Comparison of ENCODE assay signal across 1 mouse cellular context in the genomic region with DNA sequence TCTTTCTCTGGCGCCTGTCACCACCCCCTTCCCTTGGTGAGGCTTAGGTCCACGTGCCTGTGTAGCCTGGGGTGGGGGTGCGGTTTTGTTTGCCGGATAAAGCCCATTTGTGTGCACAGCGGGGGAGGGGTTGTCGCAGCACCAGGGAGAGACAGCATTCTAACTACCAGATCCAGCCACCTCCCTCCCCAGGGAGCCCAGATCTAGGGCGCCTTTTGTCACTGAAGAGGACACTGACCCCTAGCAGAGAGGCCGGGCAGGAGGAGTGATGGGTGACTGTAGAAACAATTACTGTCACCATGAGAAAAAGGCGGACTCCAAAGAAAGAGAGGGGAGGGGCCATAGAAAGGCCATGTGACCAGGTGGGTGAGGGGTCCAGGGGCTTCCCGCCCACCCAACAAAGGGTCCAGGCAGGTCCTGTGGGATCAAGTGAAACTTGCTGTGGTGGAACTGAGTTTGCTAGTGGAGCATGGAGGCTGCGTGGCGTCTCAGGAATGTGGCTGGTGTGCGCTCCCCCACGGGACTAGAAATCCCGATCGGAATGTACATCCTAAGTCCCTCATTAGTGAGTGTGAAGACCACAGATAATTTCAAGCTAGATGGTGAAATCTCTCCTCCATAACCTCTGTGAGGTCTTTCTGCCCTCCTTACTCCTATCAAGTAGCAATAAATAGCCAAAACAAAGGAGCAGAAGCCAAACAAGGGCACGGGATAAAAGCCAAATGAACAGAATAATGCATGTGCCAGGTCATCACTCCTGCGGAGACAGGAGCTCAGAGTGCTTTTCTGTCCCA.
TF ChIP-seq lines count a peak whose summit lies in the region.

No protein-coding gene starts in this region.

TF ChIP-seq in CH12.LX, 34 proteins besides CTCF, POLR2A, EP300 and RAD21:
- peak; percentile 19 for TF ChIP-seq BHLHE40 (IDR thresholded peaks at IDR 0.05; ENCODE audit: low read depth, low read length)
- TF ChIP-seq MEF2A (IDR thresholded peaks at IDR 0.05; ENCODE audit: borderline replicate concordance, low read depth, low read length), result no peak
- no peak for TF ChIP-seq SIN3A (IDR thresholded peaks at IDR 0.05; ENCODE audit: low read length)
- no peak for TF ChIP-seq MAFK (IDR thresholded peaks at IDR 0.05; ENCODE audit: insufficient replicate concordance, low read length)
- peak; percentile 63 for TF ChIP-seq USF1 (IDR thresholded peaks at IDR 0.05; ENCODE audit: low read depth, low read length)
